Mouse (Mus musculus): ENCODE results near the gene Phtf2.

GRCm38 (mm10) chr5:20905437-20905836 is 23.5 kb upstream of the Phtf2 start:
- TF ChIP-seq CTCF (IDR thresholded peaks at IDR 0.05), result no peak
- no peak for TF ChIP-seq EP300 (IDR thresholded peaks at IDR 0.05)
